Mouse (Mus musculus): Measurements from ENCODE around the gene Tubg2. TPM values are rescaled to one million over a fixed set of nuclear protein-coding genes. Genes with fewer than 3 reads are reported as not detected.

Gene Tubg2
- polyA plus RNA-seq, 1 experiment from 2014 or later = 0.09 TPM

Small RNAs within 50 kb of the gene (microRNA-seq; reads per million reads assigned to microRNA genes)
- gene Gm27626 = not detected

Other genes with a start within 250 kb of the Tubg2 start
- gene Stat3, start 216.4 kb upstream of the Tubg2 start, polyA plus RNA-seq (2015; fragmentation: Nextera tagmentation; extraction: Ambion mirVana) = 32.8 and 39.2 TPM in 2 replicates
- 26.0 and 29.7 TPM in 2 replicates for gene Cavin1, start 185.0 kb upstream of the Tubg2 start, polyA plus RNA-seq (2015; fragmentation: Nextera tagmentation; extraction: Ambion mirVana)
- gene Atp6v0a1, start 146.5 kb upstream of the Tubg2 start, polyA plus RNA-seq (2015; fragmentation: Nextera tagmentation; extraction: Ambion mirVana) = 47.5 and 49.9 TPM in 2 replicates
- 7.1 and 7.2 TPM in 2 replicates for gene Naglu, start 85.9 kb upstream of the Tubg2 start, polyA plus RNA-seq (2015; fragmentation: Nextera tagmentation; extraction: Ambion mirVana)
- 0.28 and 0.30 TPM in 2 replicates for gene Hsd17b1, start 77.5 kb upstream of the Tubg2 start, polyA plus RNA-seq (2015; fragmentation: Nextera tagmentation; extraction: Ambion mirVana)
- gene Coasy, start 73.3 kb upstream of the Tubg2 start, polyA plus RNA-seq (2015; fragmentation: Nextera tagmentation; extraction: Ambion mirVana) = 20.1 and 20.5 TPM in 2 replicates
- gene Mlx, start 68.6 kb upstream of the Tubg2 start, polyA plus RNA-seq (2015; fragmentation: Nextera tagmentation; extraction: Ambion mirVana) = 23.8 and 24.5 TPM in 2 replicates
- 11.7 and 11.8 TPM in 2 replicates for gene Psmc3ip, start 60.5 kb upstream of the Tubg2 start, polyA plus RNA-seq (2015; fragmentation: Nextera tagmentation; extraction: Ambion mirVana)
- gene Retreg3, start 36.0 kb upstream of the Tubg2 start, polyA plus RNA-seq (2015; fragmentation: Nextera tagmentation; extraction: Ambion mirVana) = 11.9 and 12.3 TPM in 2 replicates
- 34.3 and 36.6 TPM in 2 replicates for gene Tubg1, start 36.0 kb upstream of the Tubg2 start, polyA plus RNA-seq (2015; fragmentation: Nextera tagmentation; extraction: Ambion mirVana)
- gene Cntnap1, start 14.6 kb downstream of the Tubg2 start, polyA plus RNA-seq (2015; fragmentation: Nextera tagmentation; extraction: Ambion mirVana) = 0.11 and 0.17 TPM in 2 replicates
- gene Plekhh3, start 15.4 kb downstream of the Tubg2 start, polyA plus RNA-seq (2015; fragmentation: Nextera tagmentation; extraction: Ambion mirVana) = 1.1 and 1.7 TPM in 2 replicates
- 0.05 and 0.08 TPM in 2 replicates for gene Ccr10, start 19.5 kb downstream of the Tubg2 start, polyA plus RNA-seq (2015; fragmentation: Nextera tagmentation; extraction: Ambion mirVana)
- 10.8 and 12.5 TPM in 2 replicates for gene Ezh1, start 70.6 kb downstream of the Tubg2 start, polyA plus RNA-seq (2015; fragmentation: Nextera tagmentation; extraction: Ambion mirVana)
- gene Ramp2, start 90.1 kb downstream of the Tubg2 start, polyA plus RNA-seq (2015; fragmentation: Nextera tagmentation; extraction: Ambion mirVana) = 20.8 and 21.8 TPM in 2 replicates
- 72.2 and 75.2 TPM in 2 replicates for gene Vps25, start 97.8 kb downstream of the Tubg2 start, polyA plus RNA-seq (2015; fragmentation: Nextera tagmentation; extraction: Ambion mirVana)
- 4.3 and 5.4 TPM in 2 replicates for gene Wnk4, start 104.7 kb downstream of the Tubg2 start, polyA plus RNA-seq (2015; fragmentation: Nextera tagmentation; extraction: Ambion mirVana)
- 0.70 and 0.74 TPM in 2 replicates for gene Cntd1, start 123.1 kb downstream of the Tubg2 start, polyA plus RNA-seq (2015; fragmentation: Nextera tagmentation; extraction: Ambion mirVana)
- gene Coa3, start 123.2 kb downstream of the Tubg2 start, polyA plus RNA-seq (2015; fragmentation: Nextera tagmentation; extraction: Ambion mirVana) = 77.7 and 79.9 TPM in 2 replicates
- gene Becn1, start 146.4 kb downstream of the Tubg2 start, polyA plus RNA-seq (2015; fragmentation: Nextera tagmentation; extraction: Ambion mirVana) = 89.6 and 93.6 TPM in 2 replicates
- 162 and 170 TPM in 2 replicates for gene Psme3, start 160.3 kb downstream of the Tubg2 start, polyA plus RNA-seq (2015; fragmentation: Nextera tagmentation; extraction: Ambion mirVana)
- 1.5 and 1.8 TPM in 2 replicates for gene Aoc2, start 169.2 kb downstream of the Tubg2 start, polyA plus RNA-seq (2015; fragmentation: Nextera tagmentation; extraction: Ambion mirVana)
- gene Aoc3, start 174.7 kb downstream of the Tubg2 start, polyA plus RNA-seq (2015; fragmentation: Nextera tagmentation; extraction: Ambion mirVana) = 0.05 TPM in 2 replicates
- 0.15 and 0.26 TPM in 2 replicates for gene G6pc, start 211.7 kb downstream of the Tubg2 start, polyA plus RNA-seq (2015; fragmentation: Nextera tagmentation; extraction: Ambion mirVana)